Mouse (Mus musculus): ENCODE results near the gene Kdf1.

- no peak for TF ChIP-seq POLR2A (IDR thresholded peaks at IDR 0.05; ENCODE audit: insufficient read length, low read depth)
- TF ChIP-seq MYOG (IDR thresholded peaks at IDR 0.05; ENCODE audit: control insufficient read depth in 1 of 3, insufficient read depth in 1 of 3, insufficient read length in 2 of 3, low read depth in 2 of 3): no peak
- TF ChIP-seq CEBPB (IDR thresholded peaks at IDR 0.05; ENCODE audit: insufficient read depth, poor library complexity, severe bottlenecking): no peak
- TF ChIP-seq MAX (IDR thresholded peaks at IDR 0.05; ENCODE audit: low read depth): no peak
- TF ChIP-seq TCF12 (IDR thresholded peaks at IDR 0.05; ENCODE audit: insufficient read depth, poor library complexity, severe bottlenecking): no peak
- no peak for TF ChIP-seq USF1 (IDR thresholded peaks at IDR 0.05; ENCODE audit: low read depth)
- no peak for TF ChIP-seq SRF (IDR thresholded peaks at IDR 0.05; ENCODE audit: control insufficient read depth, insufficient read length, low read depth)
- TF ChIP-seq E2F4 (IDR thresholded peaks at IDR 0.05; ENCODE audit: insufficient read depth): no peak
- TF ChIP-seq POLR2AphosphoS2 (IDR thresholded peaks at IDR 0.05; ENCODE audit: insufficient read length, low read depth): no peak
These were observed 17.9 kb downstream of the Kdf1 start for GRCm38 (mm10) chr4:133536652-133537051.
